Mouse (Mus musculus) ES-Bruce4 (cell line): Measurements from ENCODE around the gene Lin37.

Source experiments
- CTCF ChIP-seq: IDR thresholded peaks from one replicate; pipeline ENCODE4 v1.8.1; 2011; ENCODE audit warnings: low read depth, low read length
- EP300 ChIP-seq: IDR thresholded peaks from 2 replicates; pipeline ENCODE4 v1.6.1; 2011; ENCODE audit warnings: low read depth, low read length; ENCODE audit not compliant: insufficient read depth

DNA sequence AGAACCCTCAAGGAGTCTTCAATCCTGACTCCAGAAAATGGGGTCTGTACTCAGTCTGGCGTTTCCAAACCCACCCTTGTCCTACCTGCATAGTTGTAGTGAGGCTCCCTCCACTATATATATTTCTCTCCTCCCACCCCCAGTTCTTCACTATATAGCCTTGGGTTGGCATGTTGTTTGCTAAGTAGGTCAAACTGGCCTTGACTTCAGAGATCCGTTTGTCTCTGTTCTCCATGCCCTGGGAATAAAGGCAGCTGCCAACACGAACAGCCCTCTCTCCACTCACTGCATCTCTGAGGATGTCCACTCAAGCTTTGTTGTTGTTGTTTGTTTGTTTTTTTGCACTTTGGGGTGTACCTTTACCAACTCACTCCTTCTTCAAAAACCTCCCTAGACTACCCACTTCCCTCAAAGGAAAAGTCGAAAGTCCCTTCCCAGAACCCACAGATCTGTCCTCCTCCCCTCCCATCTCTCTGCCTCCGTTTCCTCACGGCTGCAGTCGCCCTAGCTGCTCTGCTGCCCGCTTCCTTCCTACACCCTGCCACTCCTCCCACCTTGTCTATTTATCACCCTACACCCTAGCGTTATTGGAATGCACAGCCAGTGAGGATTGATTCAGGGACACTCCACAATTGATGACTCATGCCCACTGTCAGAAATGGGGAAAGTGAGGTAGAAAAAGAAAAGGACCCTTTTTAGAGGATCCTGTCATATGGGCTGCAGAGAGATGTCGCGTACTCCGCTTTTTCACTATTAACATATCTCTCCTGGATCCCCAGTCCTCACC is 789 bp downstream of the Lin37 start:
- TF ChIP-seq CTCF, result no peak
- no peak for TF ChIP-seq EP300
